Mouse (Mus musculus) testis, adult 2 months (tissue): Measurements from ENCODE around the gene Med12l.

ENCODE experiments used
- CTCF ChIP-seq: fragments of 200-500 bp; IDR thresholded peaks from 2 replicates; pipeline ENCODE4 v1.5.1; 2012; ENCODE audit warnings: low read depth, mild to moderate bottlenecking, inconsistent platforms, low read length, moderate library complexity; ENCODE audit not compliant: control insufficient read depth, insufficient read depth, insufficient replicate concordance
- POLR2A ChIP-seq: fragments of 200-500 bp; IDR thresholded peaks from 2 replicates; pipeline ENCODE4 v1.6.1; 2012; ENCODE audit warnings: low read depth, mild to moderate bottlenecking, inconsistent platforms, low read length, moderate library complexity; ENCODE audit not compliant: control insufficient read depth

DNA sequence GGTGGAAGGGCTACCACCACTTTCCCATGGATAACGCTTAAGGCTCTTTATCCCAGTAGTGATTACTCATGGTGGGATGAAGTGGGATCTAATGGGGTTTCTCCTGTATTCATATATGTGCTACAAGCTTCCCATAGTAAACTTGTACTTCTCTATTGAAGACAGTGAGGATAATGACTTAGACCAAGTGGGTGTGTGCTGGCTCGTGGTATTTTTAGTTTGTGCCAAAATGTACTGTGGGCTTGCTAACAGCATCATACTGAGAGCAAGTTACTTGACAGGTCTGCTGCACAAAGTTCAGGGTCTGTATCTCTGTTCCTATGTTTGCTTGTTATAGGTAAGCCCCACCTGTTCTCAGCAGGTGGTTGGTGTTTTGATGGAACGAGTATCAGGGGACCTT is 60.3 kb downstream of the Med12l start:
- TF ChIP-seq CTCF (no peak), POLR2A (no peak)
